Mouse (Mus musculus) CH12.LX (cell line): ENCODE data around the gene Plod3. TPM values are rescaled to one million over a fixed set of nuclear protein-coding genes. Genes with fewer than 3 reads are reported as not detected.
"Not testable (repeated sequence)": the region's sequence is repeated elsewhere in the genome, so short reads cannot be mapped to it uniquely, and the experiment has no call there.

Source experiments
- DNase-seq: peaks from one replicate; pipeline ENCODE4 v3.0.0-alpha.2; 2013; ENCODE audit errors: extremely low read depth
- H3K27ac ChIP-seq: 2 replicates; pipeline ENCODE4 v1.5.1; 2012; ENCODE audit warnings: low read depth, mild to moderate bottlenecking, control low read depth, moderate library complexity; ENCODE audit not compliant: insufficient read depth
- H3K27me3 ChIP-seq: replicated peaks from 2 replicates; pipeline ENCODE3; 2012; ENCODE audit warnings: inconsistent platforms
- H3K36me3 ChIP-seq, 2 experiments: replicated peaks in 1 of 2; 2 replicates each; pipeline versions ENCODE3 to v1.6.1; 2012; ENCODE audit warnings: inconsistent platforms in 1 of 2, low read length in 1 of 2, mild to moderate bottlenecking in 1 of 2, mixed read lengths in 1 of 2, moderate library complexity in 1 of 2; ENCODE audit not compliant: control insufficient read depth in 1 of 2, insufficient read depth in 1 of 2
- H3K4me1 ChIP-seq, 2 experiments: 2 replicates each; pipeline ENCODE4 v1.6.1; 2012; ENCODE audit warnings: inconsistent platforms in 1 of 2, moderate library complexity in 1 of 2; ENCODE audit not compliant: insufficient read depth in 2 of 2, control insufficient read depth in 1 of 2
- H3K4me2 ChIP-seq: 2 replicates; pipeline ENCODE4 v1.6.1; 2012; ENCODE audit warnings: low read depth, mild to moderate bottlenecking, control low read depth; ENCODE audit not compliant: poor library complexity, insufficient read depth, severe bottlenecking
- H3K4me3 ChIP-seq, 3 experiments: fragments of 150-350 bp in 1 of 3; sonication (generic) in 1 of 3; replicated peaks in 1 of 3; 2 replicates each; pipeline versions ENCODE3 to v1.5.1; 2011 to 2012; ENCODE audit warnings: low read depth in 2 of 3, low read length in 2 of 3, mild to moderate bottlenecking in 2 of 3, moderate library complexity in 2 of 3, control low read depth in 1 of 3, improper control_type of control experiment in 1 of 3, inconsistent platforms in 1 of 3, mixed read lengths in 1 of 3; ENCODE audit not compliant: poor library complexity in 1 of 3
- H3K79me2 ChIP-seq: replicated peaks from 2 replicates; pipeline ENCODE4 v1.6.1; 2012; ENCODE audit warnings: mild to moderate bottlenecking, moderate library complexity; ENCODE audit not compliant: control insufficient read depth, poor library complexity, insufficient read depth, severe bottlenecking; ENCODE audit errors: extremely low read depth
- H3K9ac ChIP-seq: 2 replicates; pipeline ENCODE4 v1.6.1; 2012; ENCODE audit warnings: low read depth, mild to moderate bottlenecking, control low read depth, moderate library complexity; ENCODE audit not compliant: insufficient read depth
- H3K9me3 ChIP-seq: replicated peaks from 2 replicates; pipeline ENCODE3; 2012; ENCODE audit warnings: low read length, inconsistent platforms, mixed read lengths
- CHD2 ChIP-seq: IDR thresholded peaks from 2 replicates; pipeline ENCODE4 v1.6.1; 2011; ENCODE audit warnings: low read length, improper control_type of control experiment
- ELF1 ChIP-seq: IDR thresholded peaks from 2 replicates; pipeline ENCODE4 v1.6.1; 2014; ENCODE audit warnings: low read depth, mild to moderate bottlenecking, inconsistent platforms, low read length, improper control_type of control experiment
- ETS1 ChIP-seq: conservative IDR thresholded peaks from 2 replicates; pipeline ENCODE4 v1.6.1; 2012; ENCODE audit warnings: low read depth, mild to moderate bottlenecking, inconsistent platforms, low read length, improper control_type of control experiment, moderate library complexity
- GABPA ChIP-seq: IDR thresholded peaks from 2 replicates; pipeline ENCODE4 v1.6.1; 2012; ENCODE audit warnings: low read depth, low read length, improper control_type of control experiment, inconsistent platforms; ENCODE audit not compliant: insufficient replicate concordance
- IRF4 ChIP-seq: IDR thresholded peaks from 2 replicates; pipeline ENCODE4 v1.6.1; 2014; ENCODE audit warnings: low read depth, mild to moderate bottlenecking, inconsistent platforms, low read length, improper control_type of control experiment
- MAX ChIP-seq: IDR thresholded peaks from 2 replicates; pipeline ENCODE4 v1.6.1; 2011; ENCODE audit warnings: low read length, improper control_type of control experiment
- MEF2A ChIP-seq: IDR thresholded peaks from 2 replicates; pipeline ENCODE4 v1.6.1; 2014; ENCODE audit warnings: low read depth, mild to moderate bottlenecking, inconsistent platforms, low read length, improper control_type of control experiment, borderline replicate concordance
- MXI1 ChIP-seq: IDR thresholded peaks from 2 replicates; pipeline ENCODE4 v1.6.1; 2011; ENCODE audit warnings: mild to moderate bottlenecking, low read depth, low read length, improper control_type of control experiment
- NRF1 ChIP-seq: IDR thresholded peaks from 2 replicates; pipeline ENCODE4 v1.6.1; 2014; ENCODE audit warnings: low read depth, mild to moderate bottlenecking, inconsistent platforms, low read length, improper control_type of control experiment, moderate library complexity
- PAX5 ChIP-seq: IDR thresholded peaks from 2 replicates; pipeline ENCODE4 v1.6.1; 2012; ENCODE audit warnings: low read length, inconsistent platforms, mixed read lengths
- POLR2A ChIP-seq: IDR thresholded peaks from 2 replicates; pipeline ENCODE4 v1.6.1; 2011; ENCODE audit warnings: low read depth, mild to moderate bottlenecking, improper control_type of control experiment, low read length
- POLR2AphosphoS2 ChIP-seq: IDR thresholded peaks from 2 replicates; pipeline ENCODE4 v1.6.1; 2011; ENCODE audit warnings: low read depth, low read length, improper control_type of control experiment
- RAD21 ChIP-seq: IDR thresholded peaks from 2 replicates; pipeline ENCODE4 v1.6.1; 2011; ENCODE audit warnings: low read depth, mild to moderate bottlenecking, low read length, improper control_type of control experiment, moderate library complexity
- SIN3A ChIP-seq: IDR thresholded peaks from 2 replicates; pipeline ENCODE4 v1.6.1; 2012; ENCODE audit warnings: low read length, improper control_type of control experiment, inconsistent platforms
- TCF12 ChIP-seq: IDR thresholded peaks from 2 replicates; pipeline ENCODE4 v1.6.1; 2014; ENCODE audit warnings: low read depth, mild to moderate bottlenecking, inconsistent platforms, low read length, improper control_type of control experiment
- UBTF ChIP-seq: IDR thresholded peaks from 2 replicates; pipeline ENCODE4 v1.6.1; 2012; ENCODE audit warnings: low read depth, mild to moderate bottlenecking, inconsistent platforms, low read length, improper control_type of control experiment, moderate library complexity
- USF1 ChIP-seq: IDR thresholded peaks from 2 replicates; pipeline ENCODE4 v1.6.1; 2014; ENCODE audit warnings: low read depth, mild to moderate bottlenecking, inconsistent platforms, low read length, improper control_type of control experiment
- USF2 ChIP-seq: conservative IDR thresholded peaks from 2 replicates; pipeline ENCODE4 v1.6.1; 2011; ENCODE audit warnings: low read depth, low read length, improper control_type of control experiment
- ZC3H11A ChIP-seq: IDR thresholded peaks from 2 replicates; pipeline ENCODE4 v1.6.1; 2012; ENCODE audit warnings: low read depth, mild to moderate bottlenecking, inconsistent platforms, low read length, improper control_type of control experiment
- ZKSCAN1 ChIP-seq: IDR thresholded peaks from 2 replicates; pipeline ENCODE4 v1.6.1; 2012; ENCODE audit warnings: low read depth, inconsistent platforms, low read length, improper control_type of control experiment, borderline replicate concordance
- ZNF384 ChIP-seq: IDR thresholded peaks from 2 replicates; pipeline ENCODE4 v1.6.1; 2012; ENCODE audit warnings: low read depth, low read length, improper control_type of control experiment, inconsistent platforms
- dilution Hi-C: fragments of 300-500 bp; cut with MboI; formaldehyde crosslinking; loops from 2 replicates; pipeline ENCODE4 v1.14.3; 2020; ENCODE audit warnings: low sequenced_read_pairs; ENCODE audit not compliant: extremely low pct_unique_long_range_greater_than_20kb, extremely low pct_ligation_motif_present
- in situ Hi-C: fragments of 300-500 bp; cut with MboI; formaldehyde crosslinking; loops from 3 replicates; pipeline ENCODE4 v1.14.3; 2019; ENCODE audit warnings: low sequenced_read_pairs, low pct_ligation_motif_present, low pct_unique_long_range_greater_than_20kb, mixed read lengths
- polyA plus RNA-seq: library from polyadenylated mRNA; unstranded; fragments of >175 nt; gene quantifications from 2 replicates; pipeline ENCODE4 v1.2.1, GENCODE M21; 2012; ENCODE audit warnings: low read depth; ENCODE audit not compliant: insufficient read length
- total RNA-seq, 2 experiments: library from RNA; depleted of rRNA; stranded (reverse); fragments of 300-350 nt in 1 of 2; fragments of >200 nt in 1 of 2; gene quantifications; 2 replicates each; pipeline ENCODE4 v1.2.3; 2012 to 2014

Plod3 gene
- total and polyA plus RNA-seq, 3 experiments, result 8.8 to 45.2 (median 23.6) TPM

DNA sequence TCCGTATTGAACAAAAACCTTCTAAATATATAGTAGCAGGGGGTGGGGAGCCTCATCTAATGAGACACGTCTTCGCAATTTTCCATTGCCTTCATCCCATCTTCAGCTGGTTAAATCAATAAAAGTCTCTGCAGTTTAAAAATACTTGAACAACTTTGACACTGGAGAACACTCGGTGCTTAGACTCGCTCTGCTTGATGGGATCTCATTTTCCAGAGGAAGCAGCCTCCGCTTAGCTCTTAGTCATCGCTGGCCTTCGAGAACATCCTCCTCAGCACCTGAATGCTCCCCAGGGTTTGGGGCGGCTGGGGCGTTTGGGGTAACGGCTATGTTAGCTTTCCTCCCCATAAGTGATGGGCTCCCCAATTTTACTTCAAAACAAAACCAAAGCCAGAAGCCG is 41.7 kb upstream of the Plod3 start:
- H3K27ac ChIP-seq, result no peak overlapping the region
- no peak for DNase-seq
- no peaks in the 10 kb centered on the region for H3K79me2 ChIP-seq
- dilution Hi-C loops (no loop called here), in situ Hi-C loops (no loop called here)
- H3K4me3 ChIP-seq, result no peak overlapping the region
- TF ChIP-seq MAX, result no peak
- H3K27me3 ChIP-seq, result no peaks in the 10 kb centered on the region
- no peak overlapping the region for H3K4me2 ChIP-seq
- H3K9me3 ChIP-seq, result no peaks in the 10 kb centered on the region
- H3K4me1 ChIP-seq, result peaks cover 2 to 14% of the 10 kb centered on the region in 2 experiments; a peak in 2 of 4 replicates
- H3K36me3 ChIP-seq, result no peaks in the 10 kb centered on the region
- no peak overlapping the region for H3K9ac ChIP-seq

DNA sequence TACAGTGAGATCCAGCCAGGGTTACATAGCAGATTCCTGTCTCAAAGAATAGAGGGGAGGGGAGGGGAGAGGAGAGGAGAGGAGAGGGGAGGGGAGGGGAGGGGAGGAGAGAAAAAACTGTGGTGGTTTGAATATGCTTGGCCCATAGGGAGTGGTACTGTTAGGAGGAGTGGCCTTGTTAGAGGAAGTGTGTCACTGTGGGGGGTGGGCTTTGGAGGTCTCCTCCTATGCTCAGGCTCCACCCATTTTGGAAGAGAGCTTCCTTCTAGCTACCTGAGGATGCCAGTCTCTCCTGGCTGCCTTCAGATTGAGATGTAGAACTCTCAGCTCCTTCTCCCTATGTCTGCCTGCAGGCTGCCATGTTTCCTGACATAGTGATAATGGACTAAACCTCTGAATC is 38.9 kb upstream of the Plod3 start:
- in situ Hi-C loops, result no loop called here
- peaks cover 0 to 13% of the 10 kb centered on the region in 2 experiments; a peak in 3 of 4 replicates for H3K4me1 ChIP-seq
- no peaks in the 10 kb centered on the region for H3K27me3 ChIP-seq
- no peak overlapping the region for H3K4me3 ChIP-seq
- no peak for TF ChIP-seq ZNF384
- TF ChIP-seq SIN3A, result no peak
- TF ChIP-seq MXI1, result no peak
- no peak for TF ChIP-seq NRF1
- TF ChIP-seq UBTF, result no peak
- TF ChIP-seq ZC3H11A, result no peak
- no peak for TF ChIP-seq CHD2
- TF ChIP-seq IRF4, result no peak
- TF ChIP-seq POLR2AphosphoS2, result no peak
- TF ChIP-seq PAX5, result no peak
- TF ChIP-seq MEF2A, result no peak
- TF ChIP-seq USF2, result no peak
- no peak for TF ChIP-seq ZKSCAN1
- TF ChIP-seq GABPA, result no peak
- TF ChIP-seq ELF1, result no peak
- no peak for TF ChIP-seq POLR2A
- TF ChIP-seq RAD21, result no peak
- TF ChIP-seq USF1, result no peak
- TF ChIP-seq TCF12, result no peak
- no peak for TF ChIP-seq ETS1
- no peak for DNase-seq
- H3K9ac ChIP-seq, result no peak overlapping the region
- dilution Hi-C loops, result no loop called here
- H3K4me2 ChIP-seq, result no peak overlapping the region
- H3K79me2 ChIP-seq, result no peaks in the 10 kb centered on the region
- H3K27ac ChIP-seq, result no peak overlapping the region
- H3K36me3 ChIP-seq, result no peaks in the 10 kb centered on the region
- H3K9me3 ChIP-seq, result no peaks in the 10 kb centered on the region

DNA sequence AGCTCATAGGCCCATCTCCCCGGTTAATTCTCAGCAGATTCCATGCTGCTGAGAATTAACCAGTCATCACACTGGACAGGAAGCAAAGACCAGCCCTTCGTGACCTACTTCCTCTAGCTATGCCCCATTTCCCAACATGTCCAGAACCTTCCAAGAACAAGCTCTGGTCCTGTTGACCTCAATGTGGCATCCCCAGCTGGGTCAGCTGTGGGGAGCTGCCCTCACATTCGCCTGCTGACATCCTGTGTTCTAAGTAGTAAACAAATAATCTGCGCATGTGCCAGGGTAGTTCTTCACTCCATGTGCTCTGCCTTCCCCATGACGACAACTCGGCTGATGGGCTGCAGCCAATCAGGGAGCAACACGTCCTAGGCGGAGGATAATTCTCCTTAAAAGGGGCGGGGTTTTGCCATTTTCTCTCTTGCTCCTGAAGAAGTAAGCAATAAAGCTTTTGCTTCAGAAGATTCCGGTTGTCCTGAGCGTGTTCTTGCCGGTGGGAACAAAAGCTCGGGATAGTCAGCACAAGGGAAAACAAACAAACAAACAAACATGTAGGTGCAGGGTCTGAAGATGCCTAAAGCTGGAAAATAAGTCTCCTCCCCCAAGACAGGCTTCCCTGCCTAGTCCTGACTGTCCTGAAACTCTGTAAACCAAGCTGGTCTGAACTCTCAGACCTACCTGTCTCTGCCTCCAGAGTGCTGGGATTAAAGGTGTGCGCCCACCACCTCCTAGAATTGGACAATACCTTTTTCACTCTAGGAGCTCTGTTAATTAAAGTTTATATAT is 37.1 kb upstream of the Plod3 start:
- H3K27ac ChIP-seq, H3K4me3 ChIP-seq, dilution Hi-C loops, in situ Hi-C loops, DNase-seq, H3K36me3 ChIP-seq, H3K27me3 ChIP-seq, H3K9me3 ChIP-seq, H3K79me2 ChIP-seq, H3K4me2 ChIP-seq, H3K9ac ChIP-seq: not testable (repeated sequence)
- H3K4me1 ChIP-seq, result peaks cover 2 to 18% of the 10 kb centered on the region in 2 experiments; a peak in 3 of 4 replicates
